Mouse (Mus musculus): ENCODE data around the gene Rbms1. TPM values are rescaled to one million over a fixed set of nuclear protein-coding genes. Genes with fewer than 3 reads are reported as not detected.

Gene Rbms1
- polyA plus RNA-seq (2014; fragmentation: Nextera tagmentation; extraction: Ambion mirVana) = 37.8 and 39.5 TPM in 2 replicates

DNA sequence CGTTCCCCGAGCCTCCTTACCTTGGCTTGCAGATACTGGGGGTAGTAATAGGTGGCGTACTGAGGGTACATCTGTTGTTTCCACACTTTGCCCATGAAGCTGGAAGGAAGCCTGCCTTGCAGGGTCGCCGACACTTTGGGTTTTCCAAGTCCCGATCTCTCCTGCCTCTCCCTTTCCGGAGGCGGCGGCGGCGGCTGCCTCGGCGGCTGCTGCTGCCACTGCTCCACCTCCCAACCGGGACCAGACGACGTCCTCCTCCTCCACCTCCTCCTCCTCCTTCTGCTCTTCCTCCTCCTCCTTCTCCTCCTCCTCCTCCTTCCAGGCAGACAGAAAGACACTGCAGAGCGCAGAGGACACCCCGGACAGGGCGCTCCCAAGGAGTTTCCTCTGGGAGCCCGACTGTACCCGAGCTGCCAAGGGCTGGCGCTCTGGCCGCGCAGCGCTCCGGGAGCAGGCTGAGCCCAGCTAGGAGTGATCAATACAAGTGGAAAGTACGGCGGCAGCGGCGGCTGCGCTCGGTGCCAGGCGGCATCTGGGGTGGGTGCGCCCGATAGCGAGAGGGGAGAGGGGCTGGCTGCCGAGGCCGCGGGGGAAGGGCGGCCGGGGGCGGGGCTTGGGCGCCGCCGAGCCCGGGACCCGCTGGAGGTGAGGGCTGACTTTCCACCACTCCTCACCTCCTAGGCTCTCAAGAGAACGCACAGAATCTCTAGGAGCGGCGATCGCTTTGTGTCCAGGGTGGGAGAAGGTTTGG lies at the start of gene Rbms1:
Gene Rbms1, minus strand, starts transcription at position 522 of the 751 bp plus-strand sequence.
- H3K4me2 ChIP-seq (ENCODE audit: low read depth, low read length, severe bottlenecking) = peak within 1 kb of the TSS; percentile 92
- DNase-seq (ENCODE audit: low spot score) = peak; percentile 83
- under 1% methylated on average over 49 of the region's 51 CpGs for WGBS
- H3K27me3 ChIP-seq (ENCODE audit: control insufficient read depth, insufficient read depth, low read length) = peaks cover 10% of the 10 kb centered on the region; the same call in 1 of the 2 replicates
- ATAC-seq (replicated peaks; ENCODE audit: low FRiP score) = peak; percentile 81
- no peaks in the 10 kb centered on the region for H3K9me3 ChIP-seq (ENCODE audit: control insufficient read depth, low read length)
- H3K4me1 ChIP-seq (replicated peaks; ENCODE audit: control insufficient read depth, insufficient read depth, low read length) = no peaks in the 10 kb centered on the region
- H3K9ac ChIP-seq (ENCODE audit: low read length) = peak within 1 kb of the TSS; percentile 65
- no peaks in the 10 kb centered on the region for H3K36me3 ChIP-seq (ENCODE audit: control insufficient read depth, insufficient read depth, low read length)
- peak within 1 kb of the TSS; percentile 25; the same call in 1 of the 2 replicates for H3K27ac ChIP-seq (ENCODE audit: low read depth, low read length)
- peak within 1 kb of the TSS; percentile 62 for H3K4me3 ChIP-seq (ENCODE audit: low read depth, low read length)

GRCm38 (mm10) chr2:61012249-61012828 lies 49.3 kb upstream of the Rbms1 start:
- Histone ChIP-seq H3K27ac (ENCODE audit: low read depth, low read length) (no peak overlapping the region), H3K4me1 (replicated peaks; ENCODE audit: control insufficient read depth, insufficient read depth, low read length) (no peaks in the 10 kb centered on the region)

DNA sequence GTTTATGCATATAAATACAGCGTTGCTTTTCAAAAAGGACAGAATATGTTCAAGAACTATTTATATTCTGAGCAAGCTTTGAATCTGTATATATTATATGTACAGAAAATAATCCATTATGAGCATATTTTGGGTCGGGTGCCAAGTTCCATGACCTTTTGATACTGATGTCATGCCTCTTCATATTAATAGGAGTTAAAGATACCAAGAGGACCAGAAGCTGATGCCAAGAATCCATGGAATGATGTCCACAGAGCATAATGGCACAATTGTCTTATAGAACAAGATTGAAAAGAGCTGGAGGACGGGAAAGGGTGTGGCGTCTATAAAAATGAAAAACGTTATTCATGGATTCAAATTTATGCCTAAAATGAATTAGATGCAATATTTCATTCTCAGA lies 23.3 kb upstream of the Rbms1 start:
- no peaks in the 10 kb centered on the region for H3K4me1 ChIP-seq (replicated peaks; ENCODE audit: control insufficient read depth, insufficient read depth, low read length)
- DNase-seq (ENCODE audit: low spot score) (no peak), ATAC-seq (replicated peaks; ENCODE audit: low FRiP score) (no peak)
- WGBS = 84% methylated on average over 5 of the region's 5 CpGs
- H3K4me3 ChIP-seq (ENCODE audit: low read depth, low read length) = no peak overlapping the region
- H3K36me3 ChIP-seq (ENCODE audit: control insufficient read depth, insufficient read depth, low read length) = no peaks in the 10 kb centered on the region
- no peaks in the 10 kb centered on the region for H3K9me3 ChIP-seq (ENCODE audit: control insufficient read depth, low read length)
- no peak overlapping the region for H3K9ac ChIP-seq (ENCODE audit: low read length)
- no peaks in the 10 kb centered on the region for H3K27me3 ChIP-seq (ENCODE audit: control insufficient read depth, insufficient read depth, low read length)
- H3K27ac ChIP-seq (ENCODE audit: low read depth, low read length) = no peak overlapping the region
- no peak overlapping the region for H3K4me2 ChIP-seq (ENCODE audit: low read depth, low read length, severe bottlenecking)

More at GRCm38 (mm10) chr2:61012249-61012828, 49.3 kb upstream of the Rbms1 start:
- H3K9ac ChIP-seq (ENCODE audit: low read length) = no peak overlapping the region
- no peaks in the 10 kb centered on the region for H3K36me3 ChIP-seq (ENCODE audit: control insufficient read depth, insufficient read depth, low read length)
- ATAC-seq (replicated peaks; ENCODE audit: low FRiP score) (peak; percentile 78; the same call in 1 of the 2 replicates), DNase-seq (ENCODE audit: low spot score) (no peak)
- no peak overlapping the region for H3K4me2 ChIP-seq (ENCODE audit: low read depth, low read length, severe bottlenecking)
- 13% methylated on average over 3 of the region's 3 CpGs for WGBS
- no peak overlapping the region for H3K4me3 ChIP-seq (ENCODE audit: low read depth, low read length)
- no peaks in the 10 kb centered on the region for H3K27me3 ChIP-seq (ENCODE audit: control insufficient read depth, insufficient read depth, low read length)
- H3K9me3 ChIP-seq (ENCODE audit: control insufficient read depth, low read length) = no peaks in the 10 kb centered on the region

GRCm38 (mm10) chr2:60978538-60979313 lies 15.7 kb upstream of the Rbms1 start:
- H3K36me3 ChIP-seq (ENCODE audit: control insufficient read depth, insufficient read depth, low read length) = no peaks in the 10 kb centered on the region
- DNase-seq (ENCODE audit: low spot score) (no peak), ATAC-seq (replicated peaks; ENCODE audit: low FRiP score) (no peak)
- H3K4me3 ChIP-seq (ENCODE audit: low read depth, low read length) = no peak overlapping the region
- no peaks in the 10 kb centered on the region for H3K27me3 ChIP-seq (ENCODE audit: control insufficient read depth, insufficient read depth, low read length)
- H3K27ac ChIP-seq (ENCODE audit: low read depth, low read length) = no peak overlapping the region
- H3K9ac ChIP-seq (ENCODE audit: low read length) = no peak overlapping the region
- no peak overlapping the region for H3K4me2 ChIP-seq (ENCODE audit: low read depth, low read length, severe bottlenecking)
- no peaks in the 10 kb centered on the region for H3K9me3 ChIP-seq (ENCODE audit: control insufficient read depth, low read length)
- 65% methylated on average over 4 of the region's 4 CpGs for WGBS
- H3K4me1 ChIP-seq (replicated peaks; ENCODE audit: control insufficient read depth, insufficient read depth, low read length) = no peaks in the 10 kb centered on the region

DNA sequence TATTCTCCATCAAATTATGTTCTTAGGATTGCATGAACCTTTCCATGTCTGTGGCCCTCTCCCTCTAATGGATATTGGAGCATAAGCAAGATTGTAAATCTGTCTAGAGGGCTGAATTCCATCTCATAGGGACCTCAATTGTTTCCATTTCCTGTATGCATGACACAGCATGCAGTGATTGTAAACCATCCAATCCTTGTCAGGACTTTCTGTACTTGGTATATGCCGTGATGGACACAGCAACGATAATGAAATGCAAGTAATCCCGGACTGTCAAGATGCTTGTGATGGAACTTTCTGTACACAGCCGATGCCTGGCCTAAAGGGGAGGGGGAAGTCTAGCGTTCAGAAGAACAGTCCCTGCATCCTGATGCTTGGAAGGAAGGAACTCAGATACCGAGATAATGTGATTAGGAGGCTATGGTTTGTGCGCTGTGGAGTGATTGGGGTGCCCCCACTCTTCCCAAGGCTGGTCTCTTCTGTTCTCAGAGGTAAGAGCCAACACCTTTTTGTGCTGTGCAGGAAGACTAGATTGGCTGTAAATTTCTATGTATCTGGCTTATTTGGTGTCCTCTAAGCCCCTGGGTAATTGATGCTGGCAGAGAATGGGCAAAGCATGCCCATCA lies 9.3 kb upstream of the Rbms1 start:
- Histone ChIP-seq H3K4me1 (replicated peaks; ENCODE audit: control insufficient read depth, insufficient read depth, low read length) (no peaks in the 10 kb centered on the region), H3K36me3 (ENCODE audit: control insufficient read depth, insufficient read depth, low read length) (no peaks in the 10 kb centered on the region), H3K9ac (ENCODE audit: low read length) (no peak overlapping the region), H3K4me3 (ENCODE audit: low read depth, low read length) (no peak overlapping the region), H3K27me3 (ENCODE audit: control insufficient read depth, insufficient read depth, low read length) (no peaks in the 10 kb centered on the region), H3K27ac (ENCODE audit: low read depth, low read length) (no peak overlapping the region), H3K9me3 (ENCODE audit: control insufficient read depth, low read length) (no peaks in the 10 kb centered on the region), H3K4me2 (ENCODE audit: low read depth, low read length, severe bottlenecking) (no peak overlapping the region)
- WGBS = 80% methylated on average over 7 of the region's 7 CpGs
- ATAC-seq (replicated peaks; ENCODE audit: low FRiP score) (no peak), DNase-seq (ENCODE audit: low spot score) (no peak)

GRCm38 (mm10) chr2:60963616-60964015 lies 624 bp upstream of the Rbms1 start:
- peak overlapping the region; percentile 62 for H3K4me3 ChIP-seq (ENCODE audit: low read depth, low read length)
- H3K9me3 ChIP-seq (ENCODE audit: control insufficient read depth, low read length) = no peaks in the 10 kb centered on the region
- peak overlapping the region; percentile 92 for H3K4me2 ChIP-seq (ENCODE audit: low read depth, low read length, severe bottlenecking)
- ATAC-seq (replicated peaks; ENCODE audit: low FRiP score) (no peak), DNase-seq (ENCODE audit: low spot score) (no peak)
- no peak overlapping the region for H3K9ac ChIP-seq (ENCODE audit: low read length)
- WGBS = 18% methylated on average over 5 of the region's 5 CpGs
- no peaks in the 10 kb centered on the region for H3K36me3 ChIP-seq (ENCODE audit: control insufficient read depth, insufficient read depth, low read length)
- no peak overlapping the region for H3K27ac ChIP-seq (ENCODE audit: low read depth, low read length)
- peaks cover 10% of the 10 kb centered on the region; the same call in 1 of the 2 replicates for H3K27me3 ChIP-seq (ENCODE audit: control insufficient read depth, insufficient read depth, low read length)
- no peaks in the 10 kb centered on the region for H3K4me1 ChIP-seq (replicated peaks; ENCODE audit: control insufficient read depth, insufficient read depth, low read length)

GRCm38 (mm10) chr2:60962001-60962670 lies 856 bp downstream of the Rbms1 start:
- Histone ChIP-seq H3K9me3 (ENCODE audit: control insufficient read depth, low read length) (no peaks in the 10 kb centered on the region), H3K4me1 (replicated peaks; ENCODE audit: control insufficient read depth, insufficient read depth, low read length) (no peaks in the 10 kb centered on the region), H3K4me3 (ENCODE audit: low read depth, low read length) (peak overlapping the region; percentile 62), H3K27me3 (ENCODE audit: control insufficient read depth, insufficient read depth, low read length) (peaks cover 10% of the 10 kb centered on the region; the same call in 1 of the 2 replicates), H3K36me3 (ENCODE audit: control insufficient read depth, insufficient read depth, low read length) (no peaks in the 10 kb centered on the region), H3K27ac (ENCODE audit: low read depth, low read length) (no peak overlapping the region; the same call in 1 of the 2 replicates), H3K4me2 (ENCODE audit: low read depth, low read length, severe bottlenecking) (peak overlapping the region; percentile 92), H3K9ac (ENCODE audit: low read length) (peak overlapping the region; percentile 65)
- WGBS = under 1% methylated on average over 42 of the region's 64 CpGs
- peak; percentile 84 for ATAC-seq (replicated peaks; ENCODE audit: low FRiP score)
- DNase-seq (ENCODE audit: low spot score) = peak; percentile 80

Measured in forebrain, embryonic 11.5 days (tissue).